Mouse (Mus musculus): Measurements from ENCODE around the gene Gm11492.

- TF ChIP-seq CTCF (IDR thresholded peaks at IDR 0.05; ENCODE audit: insufficient read depth, low read length) (no peak), POLR2A (IDR thresholded peaks at IDR 0.05; ENCODE audit: borderline replicate concordance, extremely low read depth, low read depth, low read length) (no peak)
Observed at GRCm38 (mm10) chr11:87524780-87525179, 41.7 kb upstream of the Gm11492 start.
